Mouse (Mus musculus) CH12.LX (cell line): Measurements from ENCODE around the gene Gm16181. TPM values are rescaled to one million over a fixed set of nuclear protein-coding genes. Genes with fewer than 3 reads are reported as not detected.

Experiments used
- DNase-seq: peaks from one replicate; pipeline ENCODE4 v3.0.0-alpha.2; 2013; ENCODE audit errors: extremely low read depth
- H3K27ac ChIP-seq: 2 replicates; pipeline ENCODE4 v1.5.1; 2012; ENCODE audit warnings: low read depth, mild to moderate bottlenecking, control low read depth, moderate library complexity; ENCODE audit not compliant: insufficient read depth
- H3K27me3 ChIP-seq: replicated peaks from 2 replicates; pipeline ENCODE3; 2012; ENCODE audit warnings: inconsistent platforms
- H3K36me3 ChIP-seq, 2 experiments: replicated peaks in 1 of 2; 2 replicates each; pipeline versions ENCODE3 to v1.6.1; 2012; ENCODE audit warnings: inconsistent platforms in 1 of 2, low read length in 1 of 2, mild to moderate bottlenecking in 1 of 2, mixed read lengths in 1 of 2, moderate library complexity in 1 of 2; ENCODE audit not compliant: control insufficient read depth in 1 of 2, insufficient read depth in 1 of 2
- H3K4me1 ChIP-seq, 2 experiments: 2 replicates each; pipeline ENCODE4 v1.6.1; 2012; ENCODE audit warnings: inconsistent platforms in 1 of 2, moderate library complexity in 1 of 2; ENCODE audit not compliant: insufficient read depth in 2 of 2, control insufficient read depth in 1 of 2
- H3K4me2 ChIP-seq: 2 replicates; pipeline ENCODE4 v1.6.1; 2012; ENCODE audit warnings: low read depth, mild to moderate bottlenecking, control low read depth; ENCODE audit not compliant: poor library complexity, insufficient read depth, severe bottlenecking
- H3K4me3 ChIP-seq, 3 experiments: fragments of 150-350 bp in 1 of 3; sonication (generic) in 1 of 3; replicated peaks in 1 of 3; 2 replicates each; pipeline versions ENCODE3 to v1.5.1; 2011 to 2012; ENCODE audit warnings: low read depth in 2 of 3, low read length in 2 of 3, mild to moderate bottlenecking in 2 of 3, moderate library complexity in 2 of 3, control low read depth in 1 of 3, improper control_type of control experiment in 1 of 3, inconsistent platforms in 1 of 3, mixed read lengths in 1 of 3; ENCODE audit not compliant: poor library complexity in 1 of 3
- H3K79me2 ChIP-seq: replicated peaks from 2 replicates; pipeline ENCODE4 v1.6.1; 2012; ENCODE audit warnings: mild to moderate bottlenecking, moderate library complexity; ENCODE audit not compliant: control insufficient read depth, poor library complexity, insufficient read depth, severe bottlenecking; ENCODE audit errors: extremely low read depth
- H3K9ac ChIP-seq: 2 replicates; pipeline ENCODE4 v1.6.1; 2012; ENCODE audit warnings: low read depth, mild to moderate bottlenecking, control low read depth, moderate library complexity; ENCODE audit not compliant: insufficient read depth
- H3K9me3 ChIP-seq: replicated peaks from 2 replicates; pipeline ENCODE3; 2012; ENCODE audit warnings: low read length, inconsistent platforms, mixed read lengths
- BHLHE40 ChIP-seq: IDR thresholded peaks from 2 replicates; pipeline ENCODE4 v1.6.1; 2011; ENCODE audit warnings: mild to moderate bottlenecking, low read depth, low read length, improper control_type of control experiment
- ELF1 ChIP-seq: IDR thresholded peaks from 2 replicates; pipeline ENCODE4 v1.6.1; 2014; ENCODE audit warnings: low read depth, mild to moderate bottlenecking, inconsistent platforms, low read length, improper control_type of control experiment
- EP300 ChIP-seq: IDR thresholded peaks from 2 replicates; pipeline ENCODE4 v1.6.1; 2011; ENCODE audit warnings: low read length, improper control_type of control experiment
- JUN ChIP-seq: IDR thresholded peaks from 2 replicates; pipeline ENCODE4 v1.6.1; 2011; ENCODE audit warnings: low read depth, mild to moderate bottlenecking, low read length, improper control_type of control experiment, moderate library complexity; ENCODE audit not compliant: insufficient read depth
- MAFK ChIP-seq: IDR thresholded peaks from 2 replicates; pipeline ENCODE4 v1.6.1; 2011; ENCODE audit warnings: low read length, improper control_type of control experiment; ENCODE audit not compliant: insufficient replicate concordance
- MEF2A ChIP-seq: IDR thresholded peaks from 2 replicates; pipeline ENCODE4 v1.6.1; 2014; ENCODE audit warnings: low read depth, mild to moderate bottlenecking, inconsistent platforms, low read length, improper control_type of control experiment, borderline replicate concordance
- NELFE ChIP-seq: IDR thresholded peaks from 2 replicates; pipeline ENCODE4 v1.6.1; 2011; ENCODE audit warnings: low read depth, low read length, improper control_type of control experiment
- PAX5 ChIP-seq: IDR thresholded peaks from 2 replicates; pipeline ENCODE4 v1.6.1; 2012; ENCODE audit warnings: low read length, inconsistent platforms, mixed read lengths
- RAD21 ChIP-seq: IDR thresholded peaks from 2 replicates; pipeline ENCODE4 v1.6.1; 2011; ENCODE audit warnings: low read depth, mild to moderate bottlenecking, low read length, improper control_type of control experiment, moderate library complexity
- SIN3A ChIP-seq: IDR thresholded peaks from 2 replicates; pipeline ENCODE4 v1.6.1; 2012; ENCODE audit warnings: low read length, improper control_type of control experiment, inconsistent platforms
- SMC3 ChIP-seq: IDR thresholded peaks from 2 replicates; pipeline ENCODE4 v1.6.1; 2011; ENCODE audit warnings: low read depth, low read length, improper control_type of control experiment
- TCF12 ChIP-seq: IDR thresholded peaks from 2 replicates; pipeline ENCODE4 v1.6.1; 2014; ENCODE audit warnings: low read depth, mild to moderate bottlenecking, inconsistent platforms, low read length, improper control_type of control experiment
- UBTF ChIP-seq: IDR thresholded peaks from 2 replicates; pipeline ENCODE4 v1.6.1; 2012; ENCODE audit warnings: low read depth, mild to moderate bottlenecking, inconsistent platforms, low read length, improper control_type of control experiment, moderate library complexity
- ZC3H11A ChIP-seq: IDR thresholded peaks from 2 replicates; pipeline ENCODE4 v1.6.1; 2012; ENCODE audit warnings: low read depth, mild to moderate bottlenecking, inconsistent platforms, low read length, improper control_type of control experiment
- ZKSCAN1 ChIP-seq: IDR thresholded peaks from 2 replicates; pipeline ENCODE4 v1.6.1; 2012; ENCODE audit warnings: low read depth, inconsistent platforms, low read length, improper control_type of control experiment, borderline replicate concordance
- ZNF384 ChIP-seq: IDR thresholded peaks from 2 replicates; pipeline ENCODE4 v1.6.1; 2012; ENCODE audit warnings: low read depth, low read length, improper control_type of control experiment, inconsistent platforms
- dilution Hi-C: fragments of 300-500 bp; cut with MboI; formaldehyde crosslinking; loops from 2 replicates; pipeline ENCODE4 v1.14.3; 2020; ENCODE audit warnings: low sequenced_read_pairs; ENCODE audit not compliant: extremely low pct_unique_long_range_greater_than_20kb, extremely low pct_ligation_motif_present
- in situ Hi-C: fragments of 300-500 bp; cut with MboI; formaldehyde crosslinking; loops from 3 replicates; pipeline ENCODE4 v1.14.3; 2019; ENCODE audit warnings: low sequenced_read_pairs, low pct_ligation_motif_present, low pct_unique_long_range_greater_than_20kb, mixed read lengths
- polyA plus RNA-seq: library from polyadenylated mRNA; unstranded; fragments of >175 nt; gene quantifications from 2 replicates; pipeline ENCODE4 v1.2.1, GENCODE M21; 2012; ENCODE audit warnings: low read depth; ENCODE audit not compliant: insufficient read length
- total RNA-seq, 2 experiments: library from RNA; depleted of rRNA; stranded (reverse); fragments of 300-350 nt in 1 of 2; fragments of >200 nt in 1 of 2; gene quantifications; 2 replicates each; pipeline ENCODE4 v1.2.3; 2012 to 2014

Gm16181 gene
- total and polyA plus RNA-seq, 3 experiments: not detected

GRCm38 (mm10) chr17:35189186-35189585, 31.4 kb upstream of the Gm16181 start:
- H3K9me3 ChIP-seq: no peaks in the 10 kb centered on the region
- TF ChIP-seq TCF12 (no peak), MEF2A (no peak), ZNF384 (no peak), UBTF (no peak), PAX5 (no peak), ZKSCAN1 (no peak), ELF1 (peak; percentile 12; the same call in 1 of the 2 replicates), RAD21 (no peak)
- H3K4me3 ChIP-seq: no peak overlapping the region
- dilution Hi-C loops: no loop called here
- H3K9ac ChIP-seq: no peak overlapping the region
- no peaks in the 10 kb centered on the region for H3K79me2 ChIP-seq
- in situ Hi-C loops: no loop called here
- H3K27ac ChIP-seq: no peak overlapping the region
- DNase-seq: no peak
- no peaks in the 10 kb centered on the region for H3K27me3 ChIP-seq
- H3K4me2 ChIP-seq: no peak overlapping the region
- peaks cover 39 to 68% of the 10 kb centered on the region in 2 experiments for H3K4me1 ChIP-seq
- H3K36me3 ChIP-seq: peaks cover 0 to 7% of the 10 kb centered on the region in 2 experiments

- Histone ChIP-seq H3K79me2 (no peaks in the 10 kb centered on the region; the same call in 1 of the 2 replicates), H3K27me3 (no peaks in the 10 kb centered on the region)
- no peak for TF ChIP-seq ZC3H11A
- no peak for TF ChIP-seq SIN3A
- no peak for TF ChIP-seq SMC3
- no peak for TF ChIP-seq NELFE
- TF ChIP-seq EP300: no peak
- no peak for TF ChIP-seq MEF2A
- no peak for TF ChIP-seq MAFK
- TF ChIP-seq BHLHE40: no peak
- TF ChIP-seq ZNF384: no peak
- no peak for TF ChIP-seq ELF1
- no peak for TF ChIP-seq TCF12
- TF ChIP-seq JUN: no peak
- TF ChIP-seq, all 38 proteins: peak for 0
- H3K4me3 ChIP-seq: no peak overlapping the region
- peaks cover 35 to 59% of the 10 kb centered on the region in 2 experiments for H3K4me1 ChIP-seq
- H3K4me2 ChIP-seq: no peak overlapping the region
- H3K9ac ChIP-seq: no peak overlapping the region
- no peak for DNase-seq
- in situ Hi-C loops: no loop called here
- H3K27ac ChIP-seq: peak overlapping the region; percentile 50; the same call in 1 of the 2 replicates
- dilution Hi-C loops: no loop called here
- H3K9me3 ChIP-seq: no peaks in the 10 kb centered on the region
- H3K36me3 ChIP-seq: no peaks in the 10 kb centered on the region
These were observed 30.5 kb upstream of the Gm16181 start for GRCm38 (mm10) chr17:35190096-35190495.
